Mouse (Mus musculus) gastrocnemius, adult 2 months (tissue): ENCODE data around the gene Hspb9. TPM values are rescaled to one million over a fixed set of nuclear protein-coding genes. Genes with fewer than 3 reads are reported as not detected.

ENCODE experiments used
- DNase-seq: peaks from one replicate; pipeline ENCODE4 v3.0.0; 2022
- H3K27ac ChIP-seq: fragments of 200-600 bp; 2 replicates; pipeline ENCODE4 v1.8.1; 2022; ENCODE audit warnings: mild to moderate bottlenecking
- H3K4me3 ChIP-seq: fragments of 200-600 bp; 2 replicates; pipeline ENCODE4 v1.8.1; 2022; ENCODE audit warnings: mild to moderate bottlenecking, moderate library complexity
- CTCF ChIP-seq: fragments of 200-600 bp; IDR thresholded peaks from 2 replicates; pipeline ENCODE4 v1.8.1; 2022; ENCODE audit warnings: antibody characterized with exemption, mild to moderate bottlenecking, moderate library complexity
- intact Hi-C: fragments of 180-260 bp; cut with DNase I; formaldehyde crosslinking; loops from one replicate; pipeline ENCODE4 v1.15.1; 2025
- total RNA-seq, 2 experiments: library from RNA; stranded (reverse); gene quantifications; 2 replicates each; pipeline ENCODE4 v1.2.3; 2021

The Hspb9 gene
- total RNA-seq, 2 experiments from 2014 or later = not detected

DNA sequence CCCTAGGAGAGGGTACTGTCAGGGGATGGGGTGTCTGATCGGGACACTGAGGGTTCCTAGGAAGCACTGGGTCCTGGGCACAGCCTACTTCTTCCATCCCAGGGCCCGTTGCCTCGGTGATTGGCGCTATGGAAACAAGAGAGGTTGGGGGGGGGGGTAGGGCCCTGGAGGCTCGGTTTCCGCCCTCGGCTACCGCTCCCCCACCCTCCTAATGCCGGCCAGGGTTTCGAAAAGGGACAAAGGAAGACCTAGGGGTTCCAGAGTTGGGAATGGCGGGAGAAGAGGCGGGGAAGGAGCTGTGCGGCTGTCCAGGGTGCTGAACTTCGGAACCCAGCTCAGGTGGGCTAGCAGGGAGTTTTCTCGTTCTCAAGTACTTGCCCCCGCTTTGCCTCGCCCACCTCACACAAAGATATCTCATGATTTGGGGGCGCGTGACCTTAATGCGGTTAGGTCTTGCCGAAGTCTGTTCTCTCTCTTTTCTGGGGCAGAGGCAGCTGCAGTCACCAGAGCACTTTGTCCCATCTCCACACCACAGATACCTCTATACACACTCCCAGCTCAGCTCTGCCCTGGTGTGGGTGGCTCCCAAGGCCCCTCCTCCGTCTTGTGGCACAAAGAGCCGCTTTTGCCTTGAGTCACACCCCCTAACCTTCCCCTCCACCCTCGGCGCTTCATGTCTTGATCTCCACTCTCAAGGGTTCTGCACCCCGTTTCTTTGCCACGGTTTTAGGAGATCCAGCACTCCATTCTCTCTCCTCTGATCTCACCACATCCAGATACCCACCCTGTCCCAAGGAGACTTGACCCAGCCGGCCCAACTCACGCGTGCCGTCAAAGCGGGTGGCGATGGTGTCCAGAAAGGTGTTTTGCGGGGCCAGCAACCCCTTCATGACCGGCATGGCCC, 45.3 kb downstream of the Hspb9 start:
- DNase-seq = peak; percentile 52
- intact Hi-C loops = no loop called here
- H3K27ac ChIP-seq = no peak overlapping the region
- TF ChIP-seq CTCF = no peak
- H3K4me3 ChIP-seq = peak overlapping the region; percentile 56

- DNase-seq = peak; percentile 42
- intact Hi-C loops = loop anchor here (2.0 kb wide), 1 partner anchor 15 kb away; no protein-coding TSS in a partner anchor
- Histone ChIP-seq H3K27ac (no peak within 1 kb of the TSS), H3K4me3 (peak within 1 kb of the TSS; percentile 56)
- TF ChIP-seq CTCF = no peak; the same call in 1 of the 2 replicates
Observed at GRCm38 (mm10) chr11:100759611-100760233, 46.1 kb downstream of the Hspb9 start, which contains the start of gene Kcnh4. Gene Kcnh4, minus strand, starts transcription at chr11:100759942.

GRCm38 (mm10) chr11:100761547-100762045, 47.9 kb downstream of the Hspb9 start:
- intact Hi-C loops = loop anchor here (1.0 to 2.0 kb wide), 2 partner anchors 17 to 47 kb away; no protein-coding TSS in a partner anchor
- TF ChIP-seq CTCF = peak; percentile 83
- peak overlapping the region; percentile 71 for H3K27ac ChIP-seq
- DNase-seq = peak; percentile 90
- H3K4me3 ChIP-seq = peak overlapping the region; percentile 67

GRCm38 (mm10) chr11:100762831-100763230, 49.2 kb downstream of the Hspb9 start, which contains the start of gene Hcrt:
Gene Hcrt, minus strand, starts transcription at chr11:100762931.
- no peak for TF ChIP-seq CTCF
- Histone ChIP-seq H3K4me3 (peak within 1 kb of the TSS; percentile 67), H3K27ac (peak within 1 kb of the TSS; percentile 71)
- intact Hi-C loops = no loop called here
- DNase-seq = no peak

Other genes starting within 250 kb of the Hspb9 start
- 1 to 10 TPM; 4.7 to 4.9 TPM for gene Klhl11, start 241.1 kb upstream of the Hspb9 start, total RNA-seq
- 10 to 100 TPM; 10.3 to 19.0 TPM for gene Acly, start 185.8 kb upstream of the Hspb9 start, total RNA-seq
- under 1 TPM; 0.10 to 0.31 TPM for gene Ttc25, start 168.2 kb upstream of the Hspb9 start, total RNA-seq
- 1 to 10 TPM; 3.2 to 4.4 TPM for gene Cnp, start 138.9 kb upstream of the Hspb9 start, total RNA-seq
- gene Nkiras2, start 94.6 kb upstream of the Hspb9 start, total RNA-seq = 10 to 100 TPM; 15.3 to 21.9 TPM
- gene Dnajc7, start 93.7 kb upstream of the Hspb9 start, total RNA-seq = 100 to 1,000 TPM; 116 TPM
- under 1 TPM in 1 of 2 experiments, not detected in 1; 0.39 TPM for gene Zfp385c, start 21.4 kb upstream of the Hspb9 start, total RNA-seq
- under 1 TPM; 0.38 to 0.39 TPM for gene Dhx58, start 9.6 kb upstream of the Hspb9 start, total RNA-seq
- gene Kat2a, start 1.4 kb upstream of the Hspb9 start, total RNA-seq = 10 to 100 TPM; 11.9 to 12.1 TPM
- gene Rab5c, start 24.4 kb downstream of the Hspb9 start, total RNA-seq = 10 to 100 TPM; 37.6 to 40.9 TPM
- gene Kcnh4, start 46.1 kb downstream of the Hspb9 start, total RNA-seq = not detected
- gene Hcrt, start 49.1 kb downstream of the Hspb9 start, total RNA-seq = not detected
- gene Ghdc, start 57.1 kb downstream of the Hspb9 start, total RNA-seq = 1 to 10 TPM; 4.3 to 6.9 TPM
- gene Stat5b, start 136.9 kb downstream of the Hspb9 start, total RNA-seq = 100 to 1,000 TPM; 139 to 145 TPM
- gene Stat5a, start 145.5 kb downstream of the Hspb9 start, total RNA-seq = 10 to 100 TPM; 11.7 to 15.8 TPM
- 10 to 100 TPM; 40.6 to 44.2 TPM for gene Stat3, start 225.7 kb downstream of the Hspb9 start, total RNA-seq